Mouse (Mus musculus): ENCODE results near the gene Sdf4.

GRCm38 (mm10) chr4:156054606-156055005, 61.9 kb downstream of the Sdf4 start:
- no peak for TF ChIP-seq CTCF (IDR thresholded peaks at IDR 0.05; ENCODE audit: control insufficient read depth, insufficient read depth, low read length)
- no peak for TF ChIP-seq POLR2A (IDR thresholded peaks at IDR 0.05; ENCODE audit: borderline replicate concordance, control insufficient read depth, low read depth, low read length)
